Mouse (Mus musculus) megakaryocyte, embryonic 14.5 days (primary cell): Measurements from ENCODE around the gene Pigs.

Source experiments
- FLI1 ChIP-seq: IDR thresholded peaks from 2 replicates; pipeline ENCODE4 v1.6.1; 2012; ENCODE audit warnings: low read length, inconsistent platforms, mixed read lengths
- GATA1 ChIP-seq: IDR thresholded peaks from 3 replicates; pipeline ENCODE4 v1.6.1; 2012; ENCODE audit warnings: mixed read lengths, low read length, inconsistent platforms, borderline replicate concordance

GRCm38 (mm10) chr11:78279586-78279985 lies 48.6 kb upstream of the Pigs start:
- TF ChIP-seq GATA1 (no peak), FLI1 (no peak)
